Mouse (Mus musculus) neural tube, embryonic 13.5 days (tissue): Measurements from ENCODE around the gene Nup62cl. TPM values are rescaled to one million over a fixed set of nuclear protein-coding genes. Genes with fewer than 3 reads are reported as not detected.

Experiments used
- ATAC-seq: fragments of 200-750 bp; cut with Nextera tagmentation; 2 replicates; pipeline ENCODE4 v1.8.0; 2017; ENCODE audit warnings: low read depth, mild to moderate bottlenecking, moderate TSS enrichment, moderate library complexity
- H3K27ac ChIP-seq: fragments of 300-500 bp; sonication (generic); replicated peaks from 2 replicates; pipeline ENCODE4 v1.5.1; 2015; ENCODE audit warnings: moderate library complexity, mild to moderate bottlenecking, inconsistent platforms
- H3K27me3 ChIP-seq: fragments of 300-500 bp; sonication (generic); 2 replicates; pipeline ENCODE4 v1.6.1; 2015; ENCODE audit warnings: mild to moderate bottlenecking, inconsistent platforms
- H3K36me3 ChIP-seq: fragments of 300-500 bp; sonication (generic); 2 replicates; pipeline ENCODE4 v1.6.1; 2015; ENCODE audit warnings: mild to moderate bottlenecking, inconsistent platforms
- H3K4me1 ChIP-seq: fragments of 300-500 bp; sonication (generic); replicated peaks from 2 replicates; pipeline ENCODE4 v1.6.1; 2015; ENCODE audit warnings: inconsistent platforms
- H3K4me2 ChIP-seq: fragments of 300-500 bp; sonication (generic); 2 replicates; pipeline ENCODE4 v1.6.1; 2015; ENCODE audit warnings: inconsistent platforms, mild to moderate bottlenecking, moderate library complexity
- H3K4me3 ChIP-seq: fragments of 300-500 bp; sonication (generic); 2 replicates; pipeline ENCODE4 v1.5.1; 2015; ENCODE audit warnings: mild to moderate bottlenecking, inconsistent platforms
- H3K9ac ChIP-seq: fragments of 300-500 bp; sonication (generic); 2 replicates; pipeline ENCODE4 v1.6.1; 2015; ENCODE audit warnings: moderate library complexity, mild to moderate bottlenecking, inconsistent platforms
- H3K9me3 ChIP-seq: fragments of 300-500 bp; sonication (generic); 2 replicates; pipeline ENCODE4 v1.6.1; 2016; ENCODE audit warnings: inconsistent platforms
- WGBS: fragments of 180-500 bp; shearing (Covaris S2); methylation state at CpG from one replicate; pipeline ENCODE4 v1.1.7; 2015; 5-methylcytosine and 5-hydroxymethylcytosine counted together
- polyA plus RNA-seq: library from polyadenylated mRNA; unstranded; fragments of >200 nt; fragmentation: Nextera tagmentation; extraction: Ambion mirVana; gene quantifications from 2 replicates; pipeline ENCODE4 v1.2.1, GENCODE M21; 2015

The Nup62cl gene
- polyA plus RNA-seq = 0.74 and 1.2 TPM in 2 replicates

DNA sequence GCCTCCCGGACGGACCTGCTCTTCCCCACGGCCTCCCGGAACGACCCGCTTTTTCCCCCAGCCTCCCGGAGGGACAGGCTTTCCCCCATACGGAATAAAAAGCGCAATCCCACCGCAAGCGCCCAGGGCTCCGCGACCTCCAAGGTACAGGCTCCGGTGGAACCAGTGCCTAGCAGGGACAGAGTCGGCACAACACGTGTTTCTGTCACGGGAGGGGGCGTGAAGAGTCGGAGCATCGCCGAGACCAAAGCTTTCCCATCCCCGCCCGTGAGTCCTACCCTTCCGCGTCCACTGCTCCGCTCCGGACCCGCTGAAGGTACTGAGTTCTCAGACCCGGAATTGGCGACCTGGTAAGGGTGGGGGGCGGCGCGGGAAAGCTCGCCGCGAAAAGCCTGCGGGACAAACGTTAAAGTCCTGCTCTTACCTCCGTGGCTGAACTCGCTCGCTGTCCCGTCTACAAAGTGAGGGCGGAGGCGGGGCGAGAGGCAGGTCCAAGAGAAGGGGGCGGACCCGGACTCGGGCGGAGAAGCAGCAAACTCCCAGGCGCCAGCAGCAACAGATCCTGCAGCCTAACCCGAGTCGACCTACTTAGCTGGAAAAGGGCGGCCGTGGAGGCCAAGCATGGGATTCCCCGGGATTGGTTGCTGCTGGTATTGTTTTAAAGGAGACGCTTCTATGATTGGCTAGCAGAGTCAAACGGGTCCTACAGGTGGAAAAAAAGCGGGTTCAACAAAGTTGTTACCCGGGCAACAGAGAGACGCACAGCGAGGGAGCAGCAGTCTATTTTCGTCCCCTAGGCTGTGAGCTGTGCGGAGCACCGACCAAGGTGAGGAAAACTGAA lies at the start of gene Nup62cl, which contains the start of gene Pih1h3b:
TSS of gene Nup62cl (minus strand) at position 578 of the 841 bp plus-strand sequence.
TSS of gene Pih1h3b (plus strand) at position 745 of the 841 bp plus-strand sequence.
- WGBS = 25% methylated on average over 62 of the region's 64 CpGs
- H3K4me2 ChIP-seq = peak within 1 kb of the TSS; percentile 56

DNA sequence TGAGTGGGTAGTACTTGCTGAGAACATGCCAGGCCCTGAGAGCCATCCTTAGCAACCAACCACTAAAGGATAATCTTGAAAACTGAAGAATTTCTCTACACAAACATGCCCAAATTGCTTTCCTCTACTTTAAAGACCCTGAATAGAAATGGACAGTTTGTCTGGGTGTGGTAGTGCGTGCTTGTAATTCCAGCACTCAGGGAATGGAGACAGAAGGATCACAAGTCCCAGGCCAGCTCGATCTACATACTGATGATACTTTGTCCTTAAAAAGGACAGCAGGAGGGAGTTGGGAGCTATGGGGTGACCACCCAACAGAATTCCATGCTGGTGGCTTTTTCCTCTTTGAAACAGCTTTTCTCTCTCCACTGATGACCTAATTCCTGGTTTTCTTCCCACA lies 31.6 kb upstream of the Nup62cl start:
- Histone ChIP-seq H3K4me3 (no peak overlapping the region), H3K9ac (no peak overlapping the region), H3K36me3 (no peaks in the 10 kb centered on the region), H3K9me3 (no peaks in the 10 kb centered on the region), H3K4me2 (no peak overlapping the region), H3K27me3 (peaks cover 17% of the 10 kb centered on the region), H3K27ac (no peak overlapping the region), H3K4me1 (no peaks in the 10 kb centered on the region)
- 84% methylated on average over 2 of the region's 2 CpGs for WGBS
- ATAC-seq = no peak

More for the DNA sequence above, at the start of gene Nup62cl, which contains the start of gene Pih1h3b:
- Histone ChIP-seq H3K9me3 (0 out of 2 replicates have a peak, but pooled peaks cover 7% of the 10 kb centered on the region), H3K27ac (no peak within 1 kb of the TSS), H3K4me3 (peak within 1 kb of the TSS; percentile 38), H3K4me1 (no peaks in the 10 kb centered on the region), H3K9ac (no peak within 1 kb of the TSS), H3K27me3 (peaks cover 37% of the 10 kb centered on the region), H3K36me3 (no peaks in the 10 kb centered on the region)
- peak; percentile 71 for ATAC-seq

DNA sequence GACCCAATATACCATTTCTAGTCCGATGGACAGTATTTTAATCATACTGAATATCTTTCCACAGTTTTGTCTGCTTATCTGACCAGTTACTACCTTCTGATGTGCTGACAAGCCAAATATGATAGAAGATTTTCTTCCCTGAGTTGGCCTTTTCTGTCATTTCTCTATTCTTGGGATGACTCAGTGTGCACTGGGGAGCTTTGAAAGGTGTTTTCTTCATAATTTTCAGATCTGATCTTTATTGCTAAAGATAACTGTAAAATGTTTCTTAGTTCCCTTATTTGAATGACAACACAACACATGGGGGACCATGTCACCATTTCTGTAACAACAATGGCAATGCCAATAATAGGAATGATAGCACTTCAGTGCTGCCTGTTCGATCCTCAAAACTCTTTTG lies 20.0 kb upstream of the Nup62cl start:
- Histone ChIP-seq H3K27ac (no peak overlapping the region), H3K9ac (no peak overlapping the region), H3K4me3 (no peak overlapping the region), H3K36me3 (no peaks in the 10 kb centered on the region), H3K4me1 (no peaks in the 10 kb centered on the region), H3K9me3 (no peaks in the 10 kb centered on the region), H3K4me2 (no peak overlapping the region), H3K27me3 (peaks cover 7% of the 10 kb centered on the region)
- WGBS = 95% methylated on average over 2 of the region's 2 CpGs
- ATAC-seq = no peak

DNA sequence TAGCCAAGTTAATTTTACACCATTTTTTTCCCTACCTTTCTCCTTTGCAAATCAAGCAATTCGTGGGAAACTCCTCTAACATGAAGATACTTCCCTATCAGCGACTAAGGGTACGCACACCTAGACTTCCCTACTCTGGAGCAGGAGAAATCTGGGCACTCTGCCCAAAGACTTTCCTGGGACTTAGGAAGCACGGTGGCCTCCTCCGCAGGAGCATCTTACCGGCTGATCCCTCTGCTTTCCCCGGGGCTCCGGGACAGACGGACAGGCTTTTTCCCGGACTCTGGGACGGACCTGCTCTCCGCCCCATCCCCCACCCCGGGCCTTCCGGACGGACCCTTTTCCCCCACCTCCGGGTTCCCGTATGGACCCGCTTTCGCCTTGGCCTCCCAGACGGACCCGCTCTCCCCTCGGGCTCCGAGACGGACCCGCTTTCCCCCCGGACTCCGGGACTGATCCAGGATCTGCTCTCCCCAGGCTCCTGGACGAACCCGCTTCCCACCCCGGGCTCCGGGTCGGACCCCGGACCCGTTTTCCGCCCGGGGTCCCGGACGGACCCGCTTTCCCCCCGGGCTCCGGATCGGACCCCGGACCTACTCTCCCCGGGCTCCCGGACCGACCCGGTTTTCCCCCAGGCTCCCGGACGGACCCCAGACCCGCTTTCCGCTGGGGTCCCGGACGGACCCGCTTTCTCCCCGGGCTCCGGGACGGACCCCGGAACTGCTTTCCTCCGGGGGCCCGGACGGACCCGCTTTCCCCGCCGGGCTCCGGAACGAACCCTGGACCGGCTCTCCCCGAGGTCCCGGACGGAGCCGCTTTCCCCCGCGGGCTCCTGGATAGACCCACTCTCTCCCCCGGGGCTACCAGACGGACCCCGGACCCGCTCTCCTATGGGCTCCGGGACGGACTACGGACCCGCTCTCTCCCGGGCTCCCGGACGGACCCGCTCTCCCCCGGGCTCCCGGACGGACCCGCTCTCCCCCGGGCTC lies 1.3 kb downstream of the Nup62cl start:
- H3K4me1 ChIP-seq = no peaks in the 10 kb centered on the region
- 0 out of 2 replicates have a peak, but pooled peaks cover 7% of the 10 kb centered on the region for H3K9me3 ChIP-seq
- no peak for ATAC-seq

DNA sequence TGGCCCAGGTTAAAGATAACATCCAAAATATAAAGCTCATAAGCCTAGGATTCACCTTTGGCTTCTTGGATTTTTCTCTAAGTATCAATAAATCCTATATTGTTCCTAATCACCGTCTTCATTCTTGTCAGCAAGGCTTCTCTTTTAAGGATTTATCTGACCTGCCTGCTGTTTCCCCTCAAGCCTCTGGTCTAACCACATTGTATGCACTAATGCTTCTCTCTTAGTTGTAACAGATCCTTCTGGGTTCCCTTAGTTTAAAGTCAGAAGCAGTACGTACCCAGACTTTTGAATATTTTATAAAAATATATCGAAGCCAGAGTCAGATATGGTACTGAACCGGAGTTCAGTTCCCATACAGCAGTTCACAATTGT lies 63.8 kb downstream of the Nup62cl start:
- WGBS = 89% methylated on average over 4 of the region's 4 CpGs
- peak; percentile 29; the same call in 1 of the 2 replicates for ATAC-seq
- no peaks in the 10 kb centered on the region for H3K9me3 ChIP-seq
- H3K4me2 ChIP-seq = peak overlapping the region; percentile 59; the same call in 1 of the 2 replicates
- H3K9ac ChIP-seq = no peak overlapping the region
- H3K4me1 ChIP-seq = peaks cover 3% of the 10 kb centered on the region; the same call in 1 of the 2 replicates
- H3K27ac ChIP-seq = no peak overlapping the region
- H3K27me3 ChIP-seq = peaks cover 18% of the 10 kb centered on the region
- peaks cover 4% of the 10 kb centered on the region; the same call in 1 of the 2 replicates for H3K36me3 ChIP-seq
- peak overlapping the region; percentile 57 for H3K4me3 ChIP-seq

More for the DNA sequence above, 1.3 kb downstream of the Nup62cl start:
- H3K4me2 ChIP-seq = peak overlapping the region; percentile 56
- H3K36me3 ChIP-seq = no peaks in the 10 kb centered on the region
- peak overlapping the region; percentile 38 for H3K4me3 ChIP-seq
- H3K27me3 ChIP-seq = peaks cover 47% of the 10 kb centered on the region
- no peak overlapping the region for H3K9ac ChIP-seq
- H3K27ac ChIP-seq = no peak overlapping the region
- 18% methylated on average over 69 of the region's 90 CpGs for WGBS

DNA sequence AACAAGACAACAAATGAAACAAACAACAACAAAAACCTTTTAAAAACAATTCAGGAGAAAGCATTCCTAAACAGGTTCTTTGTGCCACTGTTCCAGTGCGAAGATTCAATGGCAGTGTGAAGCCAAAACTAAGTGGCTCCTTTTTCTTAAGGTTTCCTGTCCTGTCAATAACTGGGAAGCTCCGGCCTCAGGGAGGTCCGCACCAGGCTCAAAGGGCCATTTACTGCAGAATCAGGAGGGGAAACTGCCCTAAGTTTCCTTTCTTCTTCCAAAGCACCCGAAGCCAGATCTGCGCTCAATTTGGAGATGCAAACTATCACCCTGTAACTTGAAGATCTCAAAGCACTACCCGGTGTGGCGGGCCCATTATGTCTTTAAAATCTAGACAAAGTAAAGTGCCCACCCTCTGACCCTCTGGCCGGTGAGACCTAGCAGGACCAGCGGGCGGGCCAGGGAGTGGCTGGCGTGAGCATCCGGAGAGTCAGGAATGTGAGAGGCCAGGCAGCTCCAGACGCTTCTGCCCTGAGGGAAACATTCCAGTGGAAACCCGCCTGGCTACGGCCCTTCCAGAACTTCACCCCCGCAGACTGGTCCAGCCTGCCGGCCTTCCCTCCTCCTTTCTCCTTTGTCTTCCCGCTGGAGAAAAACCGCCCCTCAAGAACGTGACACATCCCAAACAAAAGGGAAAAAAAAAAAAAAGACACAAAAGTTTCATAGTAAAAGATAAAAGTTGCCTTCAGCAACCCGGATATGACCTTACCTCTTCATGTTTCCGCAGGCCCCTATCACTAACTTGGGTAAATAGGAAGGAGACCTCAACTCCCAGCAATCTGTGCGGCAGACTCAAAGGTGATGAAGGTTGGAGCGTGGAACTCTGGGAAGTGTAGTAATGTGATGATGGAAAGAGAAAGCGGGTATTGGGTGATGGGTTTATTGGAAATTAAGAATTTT lies 64.5 kb downstream of the Nup62cl start, which contains the start of gene Rbm41:
TSS of gene Rbm41 (minus strand) at position 856 of the 951 bp plus-strand sequence.
- Histone ChIP-seq H3K4me1 (peaks cover 3% of the 10 kb centered on the region; the same call in 1 of the 2 replicates), H3K9me3 (no peaks in the 10 kb centered on the region), H3K9ac (peak within 1 kb of the TSS; percentile 72), H3K27ac (peak within 1 kb of the TSS; percentile 70), H3K4me3 (peak within 1 kb of the TSS; percentile 57), H3K27me3 (peaks cover 15% of the 10 kb centered on the region), H3K4me2 (peak within 1 kb of the TSS; percentile 59), H3K36me3 (peaks cover 4% of the 10 kb centered on the region; the same call in 1 of the 2 replicates)
- peak; percentile 95 for ATAC-seq
- 16% methylated on average over 25 of the region's 25 CpGs for WGBS

DNA sequence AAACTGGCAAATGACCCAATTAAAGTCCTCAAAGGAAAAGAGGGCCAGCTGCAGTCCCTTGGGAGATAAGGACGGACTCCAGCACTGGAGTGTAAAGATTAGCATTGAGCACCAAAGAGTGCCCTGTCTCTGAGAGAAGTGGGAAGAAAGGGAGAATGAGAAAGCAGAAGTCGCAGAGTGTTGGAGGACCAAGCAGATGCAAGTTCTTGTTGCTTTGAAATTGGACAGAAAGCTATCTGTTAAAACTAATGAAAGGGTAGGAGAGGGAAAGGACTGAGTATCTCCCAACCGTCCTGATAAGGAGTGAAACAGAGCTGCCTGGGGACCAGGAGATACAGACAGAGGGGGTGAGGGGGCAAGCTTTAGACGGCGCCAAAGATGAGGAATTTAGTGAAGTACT lies 80.4 kb downstream of the Nup62cl start:
- Histone ChIP-seq H3K27me3 (peaks cover 8% of the 10 kb centered on the region), H3K4me1 (no peaks in the 10 kb centered on the region), H3K4me2 (no peak overlapping the region), H3K36me3 (no peaks in the 10 kb centered on the region), H3K27ac (no peak overlapping the region), H3K4me3 (no peak overlapping the region), H3K9ac (no peak overlapping the region), H3K9me3 (no peaks in the 10 kb centered on the region)
- WGBS = 88% methylated on average over 5 of the region's 5 CpGs
- no peak for ATAC-seq

Other genes starting within 250 kb of the Nup62cl start
- gene Morc4, start 191.0 kb downstream of the Nup62cl start, polyA plus RNA-seq = 4.9 and 5.1 TPM in 2 replicates
- 5.7 and 5.8 TPM in 2 replicates for gene Rbm41, start 64.1 kb downstream of the Nup62cl start, polyA plus RNA-seq
- gene Pih1h3b, start 167 bp upstream of the Nup62cl start, polyA plus RNA-seq = not detected in 2 replicates